In genomic region chr11:109040519-109040916, GRCm38 (mm10) we compare ENCODE assay signal across 14 mouse cellular contexts.
DNase-seq lines count a peak whose midpoint lies in the region; ATAC-seq and TF ChIP-seq lines count a peak whose summit lies in the region.
"Had no signal": no experiment of that assay in that cellular context is flagged by ENCODE, and none has a peak within 500 bp of the region (broad histone marks: within the 10 kb centered on the region; RNA-seq: fewer than 3 reads in every experiment).

No protein-coding gene starts in this region.

- no peak for TF ChIP-seq CTCF in lung, adult 2 months (IDR thresholded peaks at IDR 0.05; ENCODE audit: insufficient read depth, low read length)
- TF ChIP-seq CTCF in left cerebral cortex, adult 2 months (IDR thresholded peaks at IDR 0.05): no peak

- intact Hi-C loops in left cerebral cortex, adult 2 months (cut with DNase I): no loop called here

- no peak overlapping the region for H3K4me3 ChIP-seq in lung, embryonic 16.5 days (ENCODE audit: low read length)
- H3K4me3 ChIP-seq in lung, adult 2 months (replicated peaks; ENCODE audit: extremely low read depth, low read depth, low read length): no peak overlapping the region
- no peak overlapping the region for H3K4me3 ChIP-seq in forebrain, embryonic 12.5 days (replicated peaks)
- no peak overlapping the region for H3K4me3 ChIP-seq in midbrain, embryonic 13.5 days (replicated peaks)
- no peak overlapping the region for H3K4me3 ChIP-seq in left cerebral cortex, adult 2 months
- H3K4me3 ChIP-seq: heart, adult 2 months; limb, embryonic 10.5 days had no signal

- DNase-seq in lung, adult 2 months: no peak
- peak; percentile 41 to 50 for DNase-seq in cerebellum, adult 18-20 months
- DNase-seq in kidney, adult 9 months: no peak
- no peak for DNase-seq in left cerebral cortex, adult 2 months (ENCODE audit: extremely low spot score in 1 of 2, low spot score in 2 of 2)
- no peak for DNase-seq in ovary, postnatal 14 days (ENCODE audit: low spot score)
- DNase-seq: adrenal gland, postnatal 36 days; embryo, embryonic 11 days; heart, adult 2 months; kidney, postnatal 14 days; thymus, postnatal 25 days had no signal

- ATAC-seq in lung, embryonic 16.5 days (ENCODE audit: low read depth): peak; percentile 88
- ATAC-seq in forebrain, embryonic 12.5 days (ENCODE audit: low FRiP score): peak; percentile 58; the same call in 1 of the 2 replicates
- 0 out of 2 replicates have a peak, but pooled peaks have one; percentile 27 for ATAC-seq in midbrain, embryonic 13.5 days

- H3K4me2 ChIP-seq in lung, embryonic 16.5 days (ENCODE audit: low read depth, low read length): no peak overlapping the region
- no peak overlapping the region; the same call in 1 of the 2 replicates for H3K4me2 ChIP-seq in forebrain, embryonic 12.5 days
- H3K4me2 ChIP-seq in midbrain, embryonic 13.5 days (replicated peaks): no peak overlapping the region

- H3K27ac ChIP-seq in lung, embryonic 16.5 days (ENCODE audit: low read length): peak overlapping the region; percentile 58
- 0 out of 2 replicates have a peak overlapping the region, but pooled peaks have one; percentile 13 for H3K27ac ChIP-seq in forebrain, embryonic 12.5 days
- H3K27ac ChIP-seq in midbrain, embryonic 13.5 days: no peak overlapping the region
- H3K27ac ChIP-seq in left cerebral cortex, adult 2 months: no peak overlapping the region
- H3K27ac ChIP-seq: heart, adult 2 months; limb, embryonic 10.5 days had no signal

- H3K9me3 ChIP-seq in lung, embryonic 16.5 days (ENCODE audit: control insufficient read depth, low read length): no peaks in the 10 kb centered on the region
- no peaks in the 10 kb centered on the region for H3K9me3 ChIP-seq in forebrain, embryonic 12.5 days
- no peaks in the 10 kb centered on the region for H3K9me3 ChIP-seq in midbrain, embryonic 13.5 days
- H3K9me3 ChIP-seq: limb, embryonic 10.5 days had no signal

- H3K27me3 ChIP-seq in lung, embryonic 16.5 days (ENCODE audit: control insufficient read depth, insufficient read depth, low read depth, low read length): no peaks in the 10 kb centered on the region
- H3K27me3 ChIP-seq in forebrain, embryonic 12.5 days: no peaks in the 10 kb centered on the region; the same call in 1 of the 2 replicates
- no peaks in the 10 kb centered on the region for H3K27me3 ChIP-seq in midbrain, embryonic 13.5 days

- H3K9ac ChIP-seq in lung, embryonic 16.5 days (ENCODE audit: low read length): no peak overlapping the region
- H3K9ac ChIP-seq in forebrain, embryonic 12.5 days: no peak overlapping the region
- no peak overlapping the region for H3K9ac ChIP-seq in midbrain, embryonic 13.5 days (replicated peaks)

- H3K36me3 ChIP-seq in lung, embryonic 16.5 days (ENCODE audit: control insufficient read depth, insufficient read depth, low read length): no peaks in the 10 kb centered on the region
- H3K36me3 ChIP-seq in forebrain, embryonic 12.5 days (replicated peaks): no peaks in the 10 kb centered on the region
- H3K36me3 ChIP-seq in midbrain, embryonic 13.5 days: no peaks in the 10 kb centered on the region
- H3K36me3 ChIP-seq: limb, embryonic 10.5 days had no signal

- no peak for TF ChIP-seq POLR2A in lung, adult 2 months (IDR thresholded peaks at IDR 0.05; ENCODE audit: borderline replicate concordance, extremely low read depth, low read depth, low read length)

- 61% methylated on average over 7 of the region's 7 CpGs for WGBS in lung, embryonic 16.5 days
- WGBS in lung, adult 2 months: 80% methylated on average over 7 of the region's 7 CpGs
- 39% methylated on average over 7 of the region's 7 CpGs for WGBS in forebrain, embryonic 12.5 days
- WGBS in midbrain, embryonic 13.5 days: 50% methylated on average over 7 of the region's 7 CpGs

- peaks cover 11% of the 10 kb centered on the region for H3K4me1 ChIP-seq in lung, embryonic 16.5 days (replicated peaks; ENCODE audit: control insufficient read depth, insufficient read depth, low read length)
- H3K4me1 ChIP-seq in lung, adult 2 months (ENCODE audit: control insufficient read depth, insufficient read depth, low read length): peaks cover 3% of the 10 kb centered on the region; the same call in 1 of the 2 replicates
- peaks cover 6% of the 10 kb centered on the region for H3K4me1 ChIP-seq in forebrain, embryonic 12.5 days
- peaks cover 6% of the 10 kb centered on the region; the same call in 1 of the 2 replicates for H3K4me1 ChIP-seq in midbrain, embryonic 13.5 days (replicated peaks)

Comparison
In these comparisons a context has a peak if more than half of its experiments do, and no peak if none do; other contexts are left out.
1. ATAC-seq: peak in every context shown above with its lines; median percentile 88 in lung, embryonic 16.5 days; 58 in forebrain, embryonic 12.5 days; 27 in midbrain, embryonic 13.5 days.
2. H3K27ac ChIP-seq: peak in lung, embryonic 16.5 days (single experiment) and forebrain, embryonic 12.5 days (single experiment); none in midbrain, embryonic 13.5 days (single experiment) and left cerebral cortex, adult 2 months (single experiment).
3. DNase-seq: peak in cerebellum, adult 18-20 months (2 of 2); none in lung, adult 2 months (single experiment), kidney, adult 9 months (single experiment), left cerebral cortex, adult 2 months (0 of 2) and ovary, postnatal 14 days (single experiment).